Mouse (Mus musculus) intestine, embryonic 16.5 days (tissue): ENCODE measurements around the gene Eogt. TPM values are rescaled to one million over a fixed set of nuclear protein-coding genes. Genes with fewer than 3 reads are reported as not detected.
A peak's percentile ranks its signal among the peaks of the same experiment; 100 is the strongest.

Source experiments
- ATAC-seq: fragments of 200-750 bp; cut with Nextera tagmentation; 2 replicates; pipeline ENCODE4 v1.8.0; 2017; ENCODE audit warnings: moderate TSS enrichment, moderate library complexity
- H3K27ac ChIP-seq: fragments of 300-500 bp; sonication (generic); 2 replicates; pipeline ENCODE4 v1.5.1; 2014; ENCODE audit warnings: mild to moderate bottlenecking, low read length
- H3K27me3 ChIP-seq: fragments of 300-500 bp; sonication (generic); replicated peaks from 2 replicates; pipeline ENCODE4 v1.6.1; 2014; ENCODE audit warnings: low read length, control low read depth, mixed read lengths; ENCODE audit not compliant: control insufficient read depth, insufficient read depth
- H3K36me3 ChIP-seq: fragments of 300-500 bp; sonication (generic); 2 replicates; pipeline ENCODE4 v1.6.1; 2014; ENCODE audit warnings: low read length, control low read depth; ENCODE audit not compliant: control insufficient read depth, insufficient read depth
- H3K4me1 ChIP-seq: fragments of 300-500 bp; sonication (generic); 2 replicates; pipeline ENCODE4 v1.6.1; 2014; ENCODE audit warnings: low read length, control low read depth, mixed read lengths; ENCODE audit not compliant: control insufficient read depth, insufficient read depth
- H3K4me2 ChIP-seq: fragments of 300-500 bp; sonication (generic); 2 replicates; pipeline ENCODE4 v1.6.1; 2014; ENCODE audit warnings: low read depth, low read length, control low read depth
- H3K4me3 ChIP-seq: fragments of 300-500 bp; sonication (generic); 2 replicates; pipeline ENCODE4 v1.5.1; 2014; ENCODE audit warnings: mild to moderate bottlenecking, low read length
- H3K9ac ChIP-seq: fragments of 300-500 bp; sonication (generic); 2 replicates; pipeline ENCODE4 v1.6.1; 2014; ENCODE audit warnings: low read depth, low read length
- H3K9me3 ChIP-seq: fragments of 300-500 bp; sonication (generic); 2 replicates; pipeline ENCODE4 v1.6.1; 2016; ENCODE audit warnings: low read length, control low read depth; ENCODE audit not compliant: control insufficient read depth
- WGBS: fragments of 180-500 bp; shearing (Covaris S2); extraction: QIAGEN DNeasy Blood & Tissue Kit; methylation state at CpG from one replicate; pipeline ENCODE4 v1.1.7; 2014; 5-methylcytosine and 5-hydroxymethylcytosine counted together
- polyA plus RNA-seq: library from polyadenylated mRNA; unstranded; fragments of >200 nt; fragmentation: Nextera tagmentation; extraction: Ambion mirVana; gene quantifications from 2 replicates; pipeline ENCODE4 v1.2.1, GENCODE M21; 2015

Eogt gene
- polyA plus RNA-seq, 1 experiment from 2014 or later = 6.7 TPM

DNA sequence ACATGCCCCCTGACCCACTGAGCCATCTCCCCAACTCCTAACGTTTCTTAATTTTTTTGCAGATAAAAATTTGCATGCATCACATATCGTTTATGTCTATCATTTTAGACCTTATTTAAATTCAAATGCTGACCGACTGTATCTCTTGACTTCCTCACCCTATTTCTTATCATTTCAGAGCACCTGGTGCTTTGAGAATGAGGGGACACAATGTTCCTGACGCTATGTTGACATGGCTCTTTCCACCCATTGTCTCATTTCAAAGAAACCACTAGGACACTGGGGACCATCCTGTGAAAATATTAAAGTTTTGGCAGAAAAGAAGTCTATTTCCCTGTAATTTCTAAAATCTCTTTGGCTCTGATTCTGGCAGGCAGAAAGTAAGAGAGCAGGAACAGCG, 32.1 kb downstream of the Eogt start:
- H3K9ac ChIP-seq = no peak overlapping the region
- ATAC-seq = no peak
- H3K27me3 ChIP-seq = no peaks in the 10 kb centered on the region
- WGBS = 85% methylated on average over 5 of the region's 5 CpGs
- H3K4me3 ChIP-seq = no peak overlapping the region
- H3K4me2 ChIP-seq = no peak overlapping the region
- no peak overlapping the region for H3K27ac ChIP-seq
- no peaks in the 10 kb centered on the region for H3K9me3 ChIP-seq
- no peaks in the 10 kb centered on the region for H3K36me3 ChIP-seq
- H3K4me1 ChIP-seq = no peaks in the 10 kb centered on the region

DNA sequence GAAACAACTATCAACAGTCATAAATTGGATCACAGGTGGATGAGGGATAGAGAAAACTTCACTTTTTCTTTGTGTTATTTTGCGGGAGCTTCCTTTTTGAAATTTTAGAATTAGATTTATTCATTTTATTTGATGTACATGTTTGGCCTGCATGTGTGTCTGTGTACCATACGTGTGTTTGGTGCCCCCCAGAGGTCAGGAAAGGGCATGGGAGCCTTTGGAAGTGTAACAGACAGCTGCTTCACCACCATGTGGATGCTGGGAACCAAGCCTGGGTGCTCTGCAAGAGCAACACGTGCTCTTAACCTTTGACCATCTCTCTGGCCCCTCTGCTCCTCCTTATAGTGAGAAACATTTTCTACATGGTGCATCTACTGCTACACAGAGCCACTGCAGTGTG, 34.2 kb downstream of the Eogt start:
- Histone ChIP-seq H3K9me3 (no peaks in the 10 kb centered on the region), H3K4me3 (no peak overlapping the region), H3K27ac (no peak overlapping the region), H3K36me3 (no peaks in the 10 kb centered on the region), H3K4me1 (no peaks in the 10 kb centered on the region), H3K4me2 (no peak overlapping the region), H3K9ac (no peak overlapping the region), H3K27me3 (no peaks in the 10 kb centered on the region)
- 66% methylated on average over 3 of the region's 3 CpGs for WGBS
- ATAC-seq = no peak

DNA sequence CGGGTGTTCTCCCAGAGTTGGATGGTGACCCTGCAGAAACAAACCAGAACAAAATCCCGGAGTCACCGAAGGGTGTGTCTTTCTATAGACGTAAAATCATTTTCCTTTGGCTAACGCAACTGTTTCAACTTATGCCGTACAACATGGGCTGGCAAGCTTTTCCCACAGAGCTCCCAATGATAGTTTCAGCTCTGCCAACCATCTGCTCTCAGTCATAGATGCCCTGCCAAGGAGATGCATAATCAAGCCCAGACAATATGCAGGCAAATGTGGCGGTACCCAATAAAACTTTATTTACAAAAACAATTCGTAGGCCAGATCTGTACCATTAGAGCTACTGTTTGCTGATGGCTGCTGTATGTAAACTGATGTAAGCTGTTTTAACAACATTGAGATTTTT, 36.8 kb downstream of the Eogt start:
- H3K36me3 ChIP-seq = no peaks in the 10 kb centered on the region
- H3K4me2 ChIP-seq = no peak overlapping the region
- no peaks in the 10 kb centered on the region for H3K27me3 ChIP-seq
- H3K9ac ChIP-seq = no peak overlapping the region
- no peak overlapping the region for H3K27ac ChIP-seq
- no peak overlapping the region for H3K4me3 ChIP-seq
- H3K9me3 ChIP-seq = no peaks in the 10 kb centered on the region
- H3K4me1 ChIP-seq = no peaks in the 10 kb centered on the region
- no peak for ATAC-seq
- WGBS = 92% methylated on average over 8 of the region's 8 CpGs

DNA sequence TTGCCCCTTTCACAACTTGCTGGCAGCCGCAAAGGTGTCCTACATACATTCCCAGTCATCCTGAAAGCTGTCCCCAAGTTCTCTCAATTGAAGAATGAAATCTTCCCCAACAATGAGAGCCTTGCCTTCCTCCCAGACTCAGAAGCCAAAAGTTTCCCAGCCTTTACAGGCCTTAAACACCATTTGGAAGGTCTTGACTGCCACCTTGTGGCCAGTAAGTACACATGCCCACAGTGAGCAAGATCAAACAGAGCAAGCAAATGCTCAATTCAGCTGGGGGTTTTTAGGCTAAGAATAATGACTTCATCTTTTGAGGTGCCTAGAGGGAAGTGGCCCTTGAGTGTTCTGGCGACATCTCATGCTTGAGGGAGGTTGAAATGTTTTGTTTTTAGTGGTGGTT, 42.2 kb downstream of the Eogt start:
- Histone ChIP-seq H3K27me3 (0 out of 2 replicates have a peak, but pooled peaks cover 3% of the 10 kb centered on the region), H3K36me3 (no peaks in the 10 kb centered on the region), H3K4me1 (no peaks in the 10 kb centered on the region), H3K27ac (no peak overlapping the region), H3K4me2 (no peak overlapping the region), H3K4me3 (no peak overlapping the region), H3K9me3 (no peaks in the 10 kb centered on the region), H3K9ac (no peak overlapping the region)
- ATAC-seq = peak; percentile 52
- WGBS = 22% methylated on average over 2 of the region's 2 CpGs

DNA sequence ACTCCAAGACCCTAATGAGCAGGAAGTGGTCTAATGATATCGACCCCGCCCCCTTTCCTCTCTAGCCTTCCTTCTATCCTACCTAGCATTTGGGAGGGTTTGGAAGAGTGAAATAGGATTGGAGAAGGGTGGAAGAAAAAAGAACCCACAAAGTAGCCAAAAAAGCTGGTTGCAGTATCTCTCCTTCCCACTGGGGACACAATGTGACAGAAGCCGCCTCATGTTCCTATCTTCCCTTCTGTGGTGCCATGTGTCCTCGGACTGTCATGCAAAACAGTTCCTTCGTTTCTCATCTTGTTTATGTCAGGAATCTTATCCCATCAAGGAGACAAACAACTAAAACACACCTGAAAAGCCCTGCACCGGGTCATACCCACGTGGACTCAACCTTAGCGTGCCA, 42.9 kb downstream of the Eogt start:
- no peaks in the 10 kb centered on the region for H3K36me3 ChIP-seq
- no peaks in the 10 kb centered on the region for H3K9me3 ChIP-seq
- 0 out of 2 replicates have a peak, but pooled peaks cover 3% of the 10 kb centered on the region for H3K27me3 ChIP-seq
- no peak overlapping the region for H3K4me3 ChIP-seq
- H3K27ac ChIP-seq = no peak overlapping the region
- WGBS = 88% methylated on average over 8 of the region's 8 CpGs
- no peak overlapping the region for H3K4me2 ChIP-seq
- H3K4me1 ChIP-seq = no peaks in the 10 kb centered on the region
- ATAC-seq = no peak
- H3K9ac ChIP-seq = no peak overlapping the region

DNA sequence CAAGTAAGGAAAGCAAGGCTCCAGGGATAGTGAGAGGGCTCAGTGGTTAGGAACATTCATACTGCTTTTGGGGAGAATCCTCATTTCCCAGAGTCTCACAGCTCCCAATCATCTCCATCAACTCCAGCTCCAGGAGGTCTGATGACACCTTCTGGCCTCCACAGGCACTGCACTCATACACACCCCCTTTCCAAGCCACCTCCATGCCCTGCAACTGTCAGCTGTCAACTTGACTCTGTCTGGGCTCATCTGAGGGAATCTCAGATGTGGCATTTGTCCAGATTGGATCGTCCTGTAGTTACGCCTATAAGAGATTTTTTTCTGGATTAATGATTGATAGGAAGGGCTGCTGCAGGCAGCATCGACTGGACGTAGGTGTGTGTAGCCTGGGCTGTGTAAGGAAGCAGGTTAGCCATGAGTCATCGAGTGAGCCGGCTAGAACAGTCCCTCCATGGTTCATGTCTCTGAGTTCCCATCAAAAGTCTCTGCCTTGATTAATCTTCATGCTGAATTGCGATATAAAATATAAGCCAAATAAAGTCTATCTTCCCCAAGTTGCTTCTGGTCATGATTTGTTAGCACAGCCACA, 44.6 kb downstream of the Eogt start:
- ATAC-seq = peak; percentile 76
- 62% methylated on average over 7 of the region's 7 CpGs for WGBS

DNA sequence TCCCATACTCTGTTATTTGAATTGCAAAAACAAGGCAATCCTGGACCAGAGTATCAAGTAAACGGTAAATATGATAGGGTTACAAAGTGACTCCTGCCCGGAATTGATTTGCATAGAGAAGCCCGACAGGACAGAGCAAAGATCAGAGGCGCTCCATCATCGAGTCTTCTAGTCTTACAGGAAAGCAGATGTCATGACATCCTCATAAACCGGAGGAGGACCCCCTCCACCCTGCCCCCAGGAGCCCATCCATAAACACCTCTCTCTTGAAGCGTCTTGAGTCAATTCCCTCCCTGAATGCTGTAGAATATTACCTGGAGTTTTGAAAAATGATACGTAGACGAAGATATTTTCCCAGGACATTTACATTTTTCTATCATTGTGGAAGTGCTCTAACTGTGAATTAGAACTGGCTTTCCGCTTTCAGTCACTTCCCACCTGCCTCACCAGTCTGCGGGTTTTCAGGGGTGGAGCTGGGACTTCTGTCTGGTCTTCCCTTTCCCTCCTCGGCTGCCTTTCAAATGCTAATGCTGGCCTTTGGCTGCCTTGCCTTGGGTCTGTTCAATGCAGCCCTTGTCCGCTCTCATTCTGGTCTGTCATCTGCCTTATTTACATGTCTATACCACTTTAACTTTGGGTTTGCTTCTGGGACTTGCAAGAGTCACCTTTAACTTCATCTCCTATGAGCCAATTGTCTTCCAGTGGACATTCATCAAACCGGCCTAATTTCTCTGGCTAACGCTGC, 46.9 kb downstream of the Eogt start:
- H3K4me1 ChIP-seq = no peaks in the 10 kb centered on the region
- H3K27me3 ChIP-seq = 0 out of 2 replicates have a peak, but pooled peaks cover 3% of the 10 kb centered on the region
- H3K4me3 ChIP-seq = no peak overlapping the region
- ATAC-seq = no peak
- no peak overlapping the region for H3K4me2 ChIP-seq
- H3K36me3 ChIP-seq = no peaks in the 10 kb centered on the region
- no peaks in the 10 kb centered on the region for H3K9me3 ChIP-seq
- H3K27ac ChIP-seq = no peak overlapping the region
- WGBS = 16% methylated on average over 15 of the region's 15 CpGs
- H3K9ac ChIP-seq = no peak overlapping the region

More for the DNA sequence above, 44.6 kb downstream of the Eogt start:
- Histone ChIP-seq H3K4me1 (no peaks in the 10 kb centered on the region), H3K27ac (no peak overlapping the region), H3K9me3 (no peaks in the 10 kb centered on the region), H3K9ac (no peak overlapping the region), H3K27me3 (0 out of 2 replicates have a peak, but pooled peaks cover 3% of the 10 kb centered on the region), H3K4me3 (no peak overlapping the region), H3K4me2 (no peak overlapping the region), H3K36me3 (no peaks in the 10 kb centered on the region)

DNA sequence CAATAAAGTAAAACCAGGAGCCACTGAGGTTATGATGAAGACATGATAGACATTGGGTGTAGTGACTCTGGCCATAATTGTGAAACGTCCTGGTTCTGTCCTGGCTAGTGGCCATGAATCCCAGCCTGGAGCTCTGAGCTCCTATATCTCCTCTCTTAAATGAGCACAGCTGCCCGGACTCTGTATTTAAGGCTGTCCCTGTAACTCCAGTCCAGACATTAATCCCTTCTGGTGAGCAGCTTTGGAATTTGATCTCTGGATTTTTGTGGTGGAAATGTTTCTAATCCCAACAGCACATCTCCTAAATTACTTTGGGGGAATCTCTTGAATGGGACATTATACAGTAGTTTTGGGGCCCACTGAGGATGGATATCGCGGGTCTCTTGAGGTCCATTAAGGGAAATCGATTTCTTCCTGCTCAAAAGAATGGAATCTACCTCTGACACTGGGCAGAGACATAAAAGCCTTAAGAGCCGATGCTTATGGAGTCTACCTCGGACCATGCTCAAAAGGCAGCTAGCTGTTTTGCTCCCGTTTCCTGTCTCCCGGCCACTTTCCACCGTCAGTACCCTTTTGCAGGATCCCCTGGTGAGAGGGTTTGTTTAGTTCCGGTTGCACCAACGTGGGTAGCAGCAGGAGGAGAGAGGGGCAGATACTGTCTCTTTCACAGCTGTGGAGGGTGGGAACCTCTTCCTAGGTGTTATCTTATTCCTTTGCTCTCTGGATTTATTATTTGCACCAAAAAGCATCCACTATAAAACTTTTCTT, 47.6 kb downstream of the Eogt start:
- ATAC-seq = no peak

DNA sequence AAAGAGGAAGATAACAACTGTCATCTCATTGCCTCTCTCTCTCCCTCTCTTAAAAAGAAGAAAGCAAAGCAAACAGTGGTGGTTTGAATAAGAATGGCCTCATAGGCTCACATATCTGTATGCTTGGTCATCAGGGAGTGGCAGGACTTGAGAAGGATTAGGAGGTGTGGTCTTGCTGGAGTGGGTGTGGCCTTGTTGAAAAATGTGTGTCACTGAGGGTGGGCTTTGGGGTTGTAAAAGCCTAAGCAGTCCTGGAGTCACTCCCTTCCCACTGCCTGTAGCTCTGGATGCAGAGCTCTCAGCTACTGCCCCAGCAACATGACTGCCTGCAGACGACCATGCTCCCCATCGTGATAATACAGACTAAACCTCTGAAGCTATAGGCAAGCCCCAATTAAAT, 66.6 kb downstream of the Eogt start:
- Histone ChIP-seq H3K4me3 (no peak overlapping the region), H3K4me1 (no peaks in the 10 kb centered on the region), H3K9ac (no peak overlapping the region), H3K27ac (no peak overlapping the region), H3K27me3 (no peaks in the 10 kb centered on the region), H3K9me3 (no peaks in the 10 kb centered on the region), H3K4me2 (no peak overlapping the region), H3K36me3 (no peaks in the 10 kb centered on the region)
- no peak for ATAC-seq
- WGBS = 83% methylated on average over 2 of the region's 2 CpGs

More for the DNA sequence above, 47.6 kb downstream of the Eogt start:
- Histone ChIP-seq H3K27ac (no peak overlapping the region), H3K4me2 (no peak overlapping the region), H3K36me3 (no peaks in the 10 kb centered on the region), H3K9ac (no peak overlapping the region), H3K9me3 (no peaks in the 10 kb centered on the region), H3K4me3 (no peak overlapping the region), H3K4me1 (no peaks in the 10 kb centered on the region), H3K27me3 (0 out of 2 replicates have a peak, but pooled peaks cover 3% of the 10 kb centered on the region)
- WGBS = 23% methylated on average over 12 of the region's 12 CpGs
